Mouse (Mus musculus): Measurements from ENCODE around the gene Zfy2. TPM values are rescaled to one million over a fixed set of nuclear protein-coding genes. Genes with fewer than 3 reads are reported as not detected.

Gene Zfy2
- polyA plus RNA-seq (2017; shearing (Covaris generic)), result not detected

DNA sequence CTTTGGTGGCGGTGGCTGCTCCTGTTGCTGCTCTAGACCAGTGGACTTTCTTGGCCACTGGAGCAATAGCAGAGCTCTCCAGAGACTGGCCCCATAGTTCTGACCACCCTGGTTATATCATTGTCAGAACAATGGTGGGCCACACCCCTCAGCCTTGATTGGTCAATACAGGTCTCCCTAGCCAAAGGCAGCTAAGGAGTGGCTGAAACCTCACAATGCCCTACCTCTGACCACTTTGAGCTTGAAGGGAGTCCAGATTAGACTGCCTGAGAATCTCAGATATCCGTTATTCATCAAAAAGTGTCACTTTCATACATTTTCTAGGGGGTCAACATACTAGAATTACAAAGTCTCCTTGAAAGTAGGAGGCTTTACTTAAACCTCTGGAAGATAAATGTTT lies at the start of gene Zfy2:
TSS of gene Zfy2 (minus strand) at position 101 of the 400 bp plus-strand sequence.

